Comparison of ENCODE assay signal across 20 mouse cellular contexts in the genomic region with DNA sequence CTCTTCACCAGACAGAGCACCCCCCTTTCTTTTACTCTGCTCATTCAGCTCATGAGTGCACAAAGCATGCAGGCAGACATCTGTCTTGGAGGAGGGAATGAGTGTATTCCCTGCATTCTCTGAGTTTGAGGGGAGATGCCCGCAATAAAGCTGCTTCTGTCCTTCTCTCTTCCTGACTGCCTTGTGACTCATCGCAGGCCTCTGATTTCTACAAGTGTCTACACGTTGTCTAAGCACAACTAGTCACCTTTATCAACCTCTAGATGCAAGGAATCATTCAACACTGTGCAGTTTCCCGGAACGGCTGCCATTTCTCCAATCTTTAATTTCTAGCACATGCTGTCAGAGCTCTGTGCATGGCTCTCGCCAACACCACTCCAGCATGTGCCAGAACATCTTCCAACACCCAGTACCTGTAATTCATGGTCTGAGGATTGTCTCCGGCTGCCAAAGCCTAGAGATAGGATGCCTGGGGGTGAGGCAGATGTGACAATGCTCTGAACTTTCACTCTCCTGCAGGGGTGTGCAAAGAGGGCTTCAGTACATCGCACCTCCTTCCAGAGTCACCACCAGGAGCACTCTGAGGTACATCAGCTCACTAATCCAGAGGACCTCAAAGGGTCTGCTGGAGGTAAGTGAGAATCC. TPM values are rescaled to one million over a fixed set of nuclear protein-coding genes. Genes with fewer than 3 reads are reported as not detected.
DNase-seq lines count a peak whose midpoint lies in the region; ATAC-seq and TF ChIP-seq lines count a peak whose summit lies in the region.
"Had no signal": no experiment of that assay in that cellular context is flagged by ENCODE, and none has a peak within 500 bp of the region (broad histone marks: within the 10 kb centered on the region; RNA-seq: fewer than 3 reads in every experiment).

No protein-coding gene starts in this region.

- ATAC-seq in forebrain, embryonic 13.5 days, result 0 out of 2 replicates have a peak, but pooled peaks have one; percentile 16
- ATAC-seq in forebrain, embryonic 16.5 days, result no peak
- 0 out of 2 replicates have a peak, but pooled peaks have one; percentile 31 for ATAC-seq in heart, embryonic 14.5 days (ENCODE audit: insufficient number of reproducible peaks, insufficient read depth, low FRiP score, low read depth)
- ATAC-seq: inflammation-experienced regulatory T-cells, adult 6 months; lung, postnatal 0 days had no signal

- TF ChIP-seq EP300 in heart, adult 2 months (IDR thresholded peaks at IDR 0.05; ENCODE audit: insufficient read depth, low read depth, low read length), result no peak

- intact Hi-C loops in heart, adult 2 months (cut with DNase I), result no loop called here
- intact Hi-C loops in left cerebral cortex, postnatal 25 days (cut with DNase I), result no loop called here

- H3K27me3 ChIP-seq in forebrain, embryonic 13.5 days, result no peaks in the 10 kb centered on the region; the same call in 1 of the 2 replicates
- H3K27me3 ChIP-seq in forebrain, embryonic 16.5 days (replicated peaks; ENCODE audit: control insufficient read depth, insufficient read depth, low read length), result no peaks in the 10 kb centered on the region
- no peaks in the 10 kb centered on the region for H3K27me3 ChIP-seq in heart, embryonic 14.5 days (ENCODE audit: control insufficient read depth, insufficient read depth, low read length)
- no peaks in the 10 kb centered on the region for H3K27me3 ChIP-seq in heart, adult 2 months (ENCODE audit: control insufficient read depth, insufficient read depth, low read length)
- H3K27me3 ChIP-seq: CH12.LX; limb, embryonic 13.5 days had no signal

- no peaks in the 10 kb centered on the region for H3K79me2 ChIP-seq in heart, adult 2 months (replicated peaks; ENCODE audit: control insufficient read depth, insufficient read depth, low read length)

- H3K27ac ChIP-seq in forebrain, embryonic 13.5 days, result no peak overlapping the region
- no peak overlapping the region for H3K27ac ChIP-seq in forebrain, embryonic 16.5 days (ENCODE audit: low read length)
- H3K27ac ChIP-seq in heart, embryonic 14.5 days (replicated peaks in 1 of 2; ENCODE audit: control insufficient read depth in 1 of 2, insufficient read depth in 1 of 2, low read depth in 2 of 2, low read length in 2 of 2), result 0 out of 4 replicates have a peak overlapping the region, but pooled peaks of 1 of the 2 experiments have one; percentile 5
- H3K27ac ChIP-seq in heart, adult 2 months, result no peak overlapping the region
- H3K27ac ChIP-seq: limb, embryonic 13.5 days; liver, embryonic 14.5 days had no signal

- H3K9me3 ChIP-seq in forebrain, embryonic 13.5 days (replicated peaks), result no peaks in the 10 kb centered on the region
- no peaks in the 10 kb centered on the region for H3K9me3 ChIP-seq in forebrain, embryonic 16.5 days (ENCODE audit: control insufficient read depth, low read length)
- no peaks in the 10 kb centered on the region for H3K9me3 ChIP-seq in heart, embryonic 14.5 days (ENCODE audit: control insufficient read depth, low read length)
- H3K9me3 ChIP-seq: hindbrain, embryonic 10.5 days; limb, embryonic 13.5 days had no signal

- H3K36me3 ChIP-seq in forebrain, embryonic 13.5 days (ENCODE audit: poor library complexity, severe bottlenecking), result no peaks in the 10 kb centered on the region
- H3K36me3 ChIP-seq in forebrain, embryonic 16.5 days (ENCODE audit: control insufficient read depth, insufficient read depth), result no peaks in the 10 kb centered on the region
- no peaks in the 10 kb centered on the region for H3K36me3 ChIP-seq in heart, embryonic 14.5 days (ENCODE audit: control insufficient read depth, insufficient read depth, low read length)
- no peaks in the 10 kb centered on the region for H3K36me3 ChIP-seq in heart, adult 2 months (ENCODE audit: control insufficient read depth, insufficient read depth, low read length)
- H3K36me3 ChIP-seq: hindbrain, embryonic 10.5 days; limb, embryonic 13.5 days had no signal

- TF ChIP-seq POLR2A in heart, adult 2 months (IDR thresholded peaks at IDR 0.05; ENCODE audit: insufficient read depth, low read depth, low read length), result no peak

- no peak overlapping the region for H3K9ac ChIP-seq in forebrain, embryonic 13.5 days
- no peak overlapping the region for H3K9ac ChIP-seq in forebrain, embryonic 16.5 days (replicated peaks; ENCODE audit: low read depth, low read length)
- no peak overlapping the region for H3K9ac ChIP-seq in heart, embryonic 14.5 days (ENCODE audit: low read length)
- H3K9ac ChIP-seq in heart, adult 2 months (ENCODE audit: low read depth, low read length), result no peak overlapping the region
- H3K9ac ChIP-seq: limb, embryonic 13.5 days; liver, embryonic 14.5 days had no signal

- H3K4me1 ChIP-seq in forebrain, embryonic 13.5 days, result peaks cover 17% of the 10 kb centered on the region
- peaks cover 15% of the 10 kb centered on the region for H3K4me1 ChIP-seq in forebrain, embryonic 16.5 days (replicated peaks; ENCODE audit: control insufficient read depth, insufficient read depth, low read length)
- H3K4me1 ChIP-seq in heart, embryonic 14.5 days (ENCODE audit: control insufficient read depth in 2 of 2, insufficient read depth in 2 of 2, low read length in 2 of 2), result peaks cover 17 to 25% of the 10 kb centered on the region in 2 experiments
- H3K4me1 ChIP-seq in heart, adult 2 months (ENCODE audit: control insufficient read depth, insufficient read depth, low read length), result no peaks in the 10 kb centered on the region; the same call in 1 of the 2 replicates

- DNase-seq in heart, adult 2 months, result no peak
- peak; percentile 35 to 72 for DNase-seq in left cerebral cortex, postnatal 25 days (ENCODE audit: low spot score in 2 of 2)
- DNase-seq in left cerebral cortex, adult 11 months (ENCODE audit: low spot score), result no peak
- peak; percentile 77 for DNase-seq in brain, adult 2 months (ENCODE audit: low read depth, low spot score)
- no peak for DNase-seq in thymus, postnatal 4 days
- DNase-seq: embryo, embryonic 11 days; kidney, adult 9 months; kidney, postnatal 36 days; thymus, postnatal 36 days had no signal

- TF ChIP-seq CTCF in heart, adult 2 months (IDR thresholded peaks at IDR 0.05), result no peak

- H3K4me3 ChIP-seq in forebrain, embryonic 13.5 days, result no peak overlapping the region
- no peak overlapping the region for H3K4me3 ChIP-seq in forebrain, embryonic 16.5 days (replicated peaks; ENCODE audit: low read length)
- no peak overlapping the region for H3K4me3 ChIP-seq in heart, embryonic 14.5 days (ENCODE audit: control insufficient read depth in 1 of 2, insufficient read depth in 1 of 2, low read depth in 1 of 2, low read length in 2 of 2)
- no peak overlapping the region for H3K4me3 ChIP-seq in heart, adult 2 months
- H3K4me3 ChIP-seq: erythroblast, embryonic 14.5 days; hindbrain, embryonic 10.5 days; limb, embryonic 13.5 days had no signal

- WGBS in forebrain, embryonic 13.5 days, result 85% methylated on average over 8 of the region's 8 CpGs
- 81% methylated on average over 8 of the region's 8 CpGs for WGBS in forebrain, embryonic 16.5 days
- 23% methylated on average over 8 of the region's 8 CpGs for WGBS in heart, embryonic 14.5 days
- WGBS in heart, adult 2 months, result 38% methylated on average over 8 of the region's 8 CpGs

- H3K4me2 ChIP-seq in forebrain, embryonic 13.5 days, result no peak overlapping the region
- no peak overlapping the region for H3K4me2 ChIP-seq in forebrain, embryonic 16.5 days (ENCODE audit: low read length)
- peak overlapping the region; percentile 36 for H3K4me2 ChIP-seq in heart, embryonic 14.5 days (ENCODE audit: low read length)
- H3K4me2 ChIP-seq: limb, embryonic 13.5 days had no signal

RNA-seq across cellular contexts. Expression of a gene that starts 59.7 kb away (rescaled TPM):
- 19.0 and 27.1 TPM in 2 replicates for polyA plus RNA-seq in forebrain, embryonic 13.5 days (2015; fragmentation: Nextera tagmentation; extraction: Ambion mirVana)
- 46.4 and 46.5 TPM in 2 replicates for polyA plus RNA-seq in forebrain, embryonic 16.5 days (2015; fragmentation: Nextera tagmentation; extraction: Ambion mirVana)
- polyA plus RNA-seq in heart, embryonic 14.5 days (2014; fragmentation: Nextera tagmentation; extraction: Ambion mirVana), result 0.42 and 0.49 TPM in 2 replicates
- under 1 TPM; 0.21 to 0.25 TPM for total RNA-seq in heart, adult 2 months (2021)
- 0.12 and 0.20 TPM in 2 replicates for polyA plus RNA-seq in heart, adult 2 months (2012; rRNA removed)
- 100 to 1,000 TPM; 118 to 134 TPM for total RNA-seq in left cerebral cortex, postnatal 25 days (2021)
- total RNA-seq: megakaryocyte, adult 5-6 weeks had no signal
- polyA plus RNA-seq: erythroblast, embryonic 14.5 days; inflammation-experienced regulatory T-cells, adult 6 months; liver, embryonic 14.5 days had no signal

Comparison
In these comparisons a context has a peak if more than half of its experiments do, and no peak if none do; other contexts are left out.
1. DNase-seq: peak in left cerebral cortex, postnatal 25 days (2 of 2) and brain, adult 2 months (single experiment); none in heart, adult 2 months (0 of 2), left cerebral cortex, adult 11 months (single experiment) and thymus, postnatal 4 days (single experiment).
2. RNA of a gene that starts 59.7 kb away (polyA plus RNA-seq): 46.4 to 46.5 TPM in forebrain, embryonic 16.5 days and 19.0 to 27.1 TPM in forebrain, embryonic 13.5 days; 0.42 to 0.49 TPM in heart, embryonic 14.5 days and 0.12 to 0.20 TPM in heart, adult 2 months; every median in the first group is over 10 times any median in the second.